Mouse (Mus musculus): ENCODE measurements around the gene Spz1. TPM values are rescaled to one million over a fixed set of nuclear protein-coding genes. Genes with fewer than 3 reads are reported as not detected.

The Spz1 gene
- polyA plus RNA-seq, 1 experiment from 2014 or later = not detected

Other genes with a start within 250 kb of the Spz1 start
- gene Dhfr, start 221.4 kb downstream of the Spz1 start, polyA plus RNA-seq (2015; fragmentation: Nextera tagmentation; extraction: Ambion mirVana) = 22.0 and 22.9 TPM in 2 replicates
- gene Msh3, start 221.2 kb downstream of the Spz1 start, polyA plus RNA-seq (2015; fragmentation: Nextera tagmentation; extraction: Ambion mirVana) = 29.6 and 33.1 TPM in 2 replicates
- 0.21 and 0.41 TPM in 2 replicates for gene Ankrd34b, start 150.3 kb downstream of the Spz1 start, polyA plus RNA-seq (2015; fragmentation: Nextera tagmentation; extraction: Ambion mirVana)
- gene Fam151b, start 92.2 kb downstream of the Spz1 start, polyA plus RNA-seq (2015; fragmentation: Nextera tagmentation; extraction: Ambion mirVana) = 0.14 TPM in 1 of 2 replicates, not detected in the other
- 11.0 and 11.6 TPM in 2 replicates for gene Zfyve16, start 45.3 kb downstream of the Spz1 start, polyA plus RNA-seq (2015; fragmentation: Nextera tagmentation; extraction: Ambion mirVana)
- gene Serinc5, start 34.9 kb upstream of the Spz1 start, polyA plus RNA-seq (2015; fragmentation: Nextera tagmentation; extraction: Ambion mirVana) = 16.5 and 16.8 TPM in 2 replicates
- 2.5 and 2.8 TPM in 2 replicates for gene Thbs4, start 218.6 kb upstream of the Spz1 start, polyA plus RNA-seq (2015; fragmentation: Nextera tagmentation; extraction: Ambion mirVana)

Data from kidney, embryonic 15.5 days (tissue).